Mouse (Mus musculus): Measurements from ENCODE around the gene Lemd2.

DNA sequence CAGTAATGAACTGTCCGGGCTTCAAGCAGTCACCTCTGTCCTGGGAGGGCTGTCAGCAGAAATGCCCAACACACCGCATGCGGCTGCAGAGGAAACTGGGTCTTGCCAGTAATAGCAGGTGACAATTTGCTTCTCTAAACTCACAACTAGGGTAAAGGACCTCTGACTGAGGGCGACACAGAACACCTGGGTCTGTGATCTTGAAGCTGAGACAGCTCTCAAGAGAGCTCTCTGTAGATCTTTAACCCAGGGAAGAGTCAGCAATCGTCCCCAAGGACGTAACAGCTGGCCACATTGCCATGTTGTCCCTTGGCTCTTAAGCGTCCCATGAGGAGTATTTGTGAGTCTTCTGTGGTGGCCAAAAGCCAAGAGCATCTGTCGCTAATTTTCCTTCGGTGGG lies 31.8 kb downstream of the Lemd2 start:
- TF ChIP-seq POLR2A (IDR thresholded peaks at IDR 0.05; ENCODE audit: low read depth, low read length) (no peak), CTCF (IDR thresholded peaks at IDR 0.05; ENCODE audit: extremely low read depth, insufficient read length, insufficient replicate concordance, low read depth, low read length) (no peak)

Measured in small intestine, adult 2 months (tissue).